Mouse (Mus musculus) kidney, postnatal 25 days (tissue): ENCODE data around the gene Bcl9l.
A peak's percentile ranks its signal among the peaks of the same experiment; 100 is the strongest.

Experiments used
- DNase-seq, 2 experiments: peaks; one replicate each; pipeline ENCODE4 v3.0.0; 2021; ENCODE audit warnings: mixed read lengths in 2 of 2

Gene Bcl9l

GRCm38 (mm10) chr9:44483510-44484044, 952 bp downstream of the Bcl9l start:
- peak; percentile 74 to 93 for DNase-seq

- DNase-seq = peak in 1 of 2 experiments; percentile 52
Measured at GRCm38 (mm10) chr9:44484311-44485104, 1.9 kb downstream of the Bcl9l start.

GRCm38 (mm10) chr9:44485105-44485515, 2.5 kb downstream of the Bcl9l start:
- no peak for DNase-seq

- DNase-seq = peak; percentile 50 to 85
Measured at GRCm38 (mm10) chr9:44485516-44486161, 3.0 kb downstream of the Bcl9l start.

- peak; percentile 83 to 91 for DNase-seq
Measured at GRCm38 (mm10) chr9:44486335-44486734, 3.7 kb downstream of the Bcl9l start.

GRCm38 (mm10) chr9:44486741-44487421, 4.3 kb downstream of the Bcl9l start:
- DNase-seq = peak; percentile 83 to 88

GRCm38 (mm10) chr9:44487441-44487840, 4.8 kb downstream of the Bcl9l start:
- peak; percentile 82 to 95 for DNase-seq

- peak in 1 of 2 experiments; percentile 73 for DNase-seq
Measured at GRCm38 (mm10) chr9:44488416-44488815, 5.8 kb downstream of the Bcl9l start.

GRCm38 (mm10) chr9:44488855-44489381, 6.3 kb downstream of the Bcl9l start:
- DNase-seq = peak; percentile 89 to 95

GRCm38 (mm10) chr9:44489651-44490085, 7.0 kb downstream of the Bcl9l start:
- peak; percentile 46 to 73 for DNase-seq

- DNase-seq = peak; percentile 87 to 95
Measured at GRCm38 (mm10) chr9:44490086-44490967, 7.7 kb downstream of the Bcl9l start.

- DNase-seq = peak; percentile 59 to 78
Measured at GRCm38 (mm10) chr9:44491351-44491750, 8.7 kb downstream of the Bcl9l start.

GRCm38 (mm10) chr9:44492631-44493461, 10.2 kb downstream of the Bcl9l start:
- peak in 1 of 2 experiments; percentile 4 for DNase-seq

- peak; percentile 42 to 74 for DNase-seq
Measured at GRCm38 (mm10) chr9:44494261-44494862, 11.7 kb downstream of the Bcl9l start.

- DNase-seq = peak in 1 of 2 experiments; percentile 64
Measured at GRCm38 (mm10) chr9:44494863-44495809, 12.5 kb downstream of the Bcl9l start.

- peak in 1 of 2 experiments; percentile 20 for DNase-seq
Measured at GRCm38 (mm10) chr9:44495810-44496344, 13.3 kb downstream of the Bcl9l start.

- DNase-seq = peak in 1 of 2 experiments; percentile 35
Measured at GRCm38 (mm10) chr9:44496803-44497461, 14.3 kb downstream of the Bcl9l start.
